In genomic region chr4:126839873-126840272, GRCm38 (mm10) we compare ENCODE assay signal across 8 mouse cellular contexts.
A peak's percentile ranks its signal among the peaks of the same experiment; 100 is the strongest.
DNase-seq lines count a peak whose midpoint lies in the region; ATAC-seq lines count a peak whose summit lies in the region.

No protein-coding gene starts in this region.

- 11% methylated on average over 7 of the region's 7 CpGs for WGBS in heart, embryonic 12.5 days
- 16% methylated on average over 7 of the region's 7 CpGs for WGBS in intestine, embryonic 14.5 days
- WGBS in midbrain, embryonic 14.5 days: 15% methylated on average over 7 of the region's 7 CpGs

- no peak overlapping the region for H3K4me2 ChIP-seq in heart, embryonic 12.5 days
- H3K4me2 ChIP-seq in intestine, embryonic 14.5 days (ENCODE audit: low read length): no peak overlapping the region
- no peak overlapping the region for H3K4me2 ChIP-seq in midbrain, embryonic 14.5 days (ENCODE audit: low read length)

- H3K4me3 ChIP-seq in heart, embryonic 12.5 days: no peak overlapping the region
- H3K4me3 ChIP-seq in intestine, embryonic 14.5 days (ENCODE audit: low read depth, low read length): no peak overlapping the region
- H3K4me3 ChIP-seq in midbrain, embryonic 14.5 days (replicated peaks; ENCODE audit: low read depth, low read length): no peak overlapping the region

- peaks cover 37% of the 10 kb centered on the region for H3K36me3 ChIP-seq in heart, embryonic 12.5 days
- H3K36me3 ChIP-seq in intestine, embryonic 14.5 days (ENCODE audit: control insufficient read depth, insufficient read depth, low read length): peaks cover 44% of the 10 kb centered on the region
- peaks cover 64% of the 10 kb centered on the region for H3K36me3 ChIP-seq in midbrain, embryonic 14.5 days (ENCODE audit: control insufficient read depth, insufficient read depth, low read length)

- no peaks in the 10 kb centered on the region for H3K9me3 ChIP-seq in heart, embryonic 12.5 days (replicated peaks)
- no peaks in the 10 kb centered on the region for H3K9me3 ChIP-seq in intestine, embryonic 14.5 days (ENCODE audit: control insufficient read depth, low read length)
- no peaks in the 10 kb centered on the region for H3K9me3 ChIP-seq in midbrain, embryonic 14.5 days (ENCODE audit: control insufficient read depth, low read length)

- no peaks in the 10 kb centered on the region for H3K27me3 ChIP-seq in heart, embryonic 12.5 days (replicated peaks)
- H3K27me3 ChIP-seq in intestine, embryonic 14.5 days (replicated peaks; ENCODE audit: control insufficient read depth, insufficient read depth, low read length): no peaks in the 10 kb centered on the region
- no peaks in the 10 kb centered on the region for H3K27me3 ChIP-seq in midbrain, embryonic 14.5 days (ENCODE audit: control insufficient read depth, insufficient read depth, low read length)

- DNase-seq in heart, adult 11 months: peak; percentile 95
- peak; percentile 88 for DNase-seq in cerebellum, adult 9-10 months
- peak; percentile 88 to 92 for DNase-seq in frontal cortex, postnatal 36 days (ENCODE audit: low spot score in 2 of 2)
- DNase-seq in intestine, embryonic 14.5 days (ENCODE audit: low spot score): peak; percentile 96
- peak; percentile 88 to 90 for DNase-seq in left cerebral cortex, postnatal 25 days (ENCODE audit: low spot score in 2 of 2)
- peak; percentile 93 for DNase-seq in midbrain, embryonic 14.5 days
- DNase-seq in spleen, adult 12 weeks (ENCODE audit: low spot score): peak; percentile 67

- peaks cover 14% of the 10 kb centered on the region; the same call in 1 of the 2 replicates for H3K4me1 ChIP-seq in heart, embryonic 12.5 days (replicated peaks)
- no peaks in the 10 kb centered on the region for H3K4me1 ChIP-seq in intestine, embryonic 14.5 days (replicated peaks; ENCODE audit: control insufficient read depth, insufficient read depth, low read length)
- no peaks in the 10 kb centered on the region for H3K4me1 ChIP-seq in midbrain, embryonic 14.5 days (ENCODE audit: control insufficient read depth, insufficient read depth, low read length)

- no peak overlapping the region for H3K9ac ChIP-seq in heart, embryonic 12.5 days
- no peak overlapping the region for H3K9ac ChIP-seq in intestine, embryonic 14.5 days (ENCODE audit: low read length)
- H3K9ac ChIP-seq in midbrain, embryonic 14.5 days (replicated peaks; ENCODE audit: low read length): no peak overlapping the region

- no peak for ATAC-seq in heart, embryonic 12.5 days (ENCODE audit: insufficient number of reproducible peaks, low FRiP score)
- ATAC-seq in intestine, embryonic 14.5 days (replicated peaks; ENCODE audit: low FRiP score, low TSS enrichment, low read depth): no peak
- no peak for ATAC-seq in midbrain, embryonic 14.5 days (ENCODE audit: low FRiP score, low TSS enrichment)

- no peak overlapping the region for H3K27ac ChIP-seq in heart, embryonic 12.5 days (ENCODE audit: poor library complexity, severe bottlenecking)
- no peak overlapping the region for H3K27ac ChIP-seq in intestine, embryonic 14.5 days (ENCODE audit: low read depth)
- no peak overlapping the region for H3K27ac ChIP-seq in midbrain, embryonic 14.5 days (replicated peaks; ENCODE audit: low read depth, low read length)

- intact Hi-C loops in left cerebral cortex, postnatal 25 days (cut with DNase I): loop anchor here (1.0 to 2.0 kb wide), 3 partner anchors 87 to 284 kb away; partner anchors contain the start of genes AU040320, Clspn and Ncdn
